In genomic region chr3:55621958-55622357, GRCm38 (mm10) we compare ENCODE assay signal across 7 mouse cellular contexts.
DNase-seq lines count a peak whose midpoint lies in the region; ATAC-seq and TF ChIP-seq lines count a peak whose summit lies in the region.
"Not testable (repeated sequence)": the region's sequence is repeated elsewhere in the genome, so short reads cannot be mapped to it uniquely, and the experiment has no call there.

No protein-coding gene starts in this region.

- WGBS in cerebellum, adult 2 months, result 90% methylated on average over 3 of the region's 3 CpGs
- 90% methylated on average over 3 of the region's 3 CpGs for WGBS in heart, postnatal 0 days
- WGBS in kidney, adult 2 months, result 89% methylated on average over 3 of the region's 3 CpGs
- 89% methylated on average over 3 of the region's 3 CpGs for whole genome bisulfite sequencing in liver, adult 2 months
- whole genome bisulfite sequencing in lung, postnatal 0 days, result over 99% methylated on average over 3 of the region's 3 CpGs

- TF ChIP-seq CTCF in cerebellum, adult 2 months (IDR thresholded peaks at IDR 0.05; ENCODE audit: borderline replicate concordance, insufficient read depth, low read depth, low read length), result peak; percentile 30; the same call in 1 of the 2 replicates
- TF ChIP-seq CTCF in heart, postnatal 0 days (IDR thresholded peaks at IDR 0.05; ENCODE audit: low read depth), result peak; percentile 36
- 0 out of 2 replicates have a peak, but pooled peaks have one; percentile 9 for TF ChIP-seq CTCF in kidney, adult 2 months (conservative IDR thresholded peaks at IDR 0.05; ENCODE audit: insufficient read depth, insufficient read length, low read depth, low read length)
- TF ChIP-seq CTCF in liver, adult 2 months (IDR thresholded peaks at IDR 0.05; ENCODE audit: low read depth, low read length), result peak; percentile 27; the same call in 1 of the 2 replicates
- peak; percentile 51 for TF ChIP-seq CTCF in lung, postnatal 0 days (IDR thresholded peaks at IDR 0.05)

- TF ChIP-seq POLR2A in cerebellum, adult 2 months (IDR thresholded peaks at IDR 0.05; ENCODE audit: borderline replicate concordance, insufficient read depth, low read length); kidney, adult 2 months (IDR thresholded peaks at IDR 0.05; ENCODE audit: low read depth, low read length); liver, adult 2 months (IDR thresholded peaks at IDR 0.05; ENCODE audit: extremely low read depth, insufficient read depth, low read length): not testable (repeated sequence)

- not testable (repeated sequence) for H3K79me2 ChIP-seq in liver, adult 2 months (ENCODE audit: control insufficient read depth, insufficient read depth, low read length)

- H3K36me3 ChIP-seq in heart, postnatal 0 days (replicated peaks; ENCODE audit: control insufficient read depth, insufficient read depth, low read length); kidney, adult 2 months (ENCODE audit: control insufficient read depth, insufficient read depth, low read length); liver, adult 2 months (ENCODE audit: control insufficient read depth, insufficient read depth, low read length); lung, postnatal 0 days (ENCODE audit: insufficient read depth, low read length): not testable (repeated sequence)

- TF ChIP-seq EP300 in heart, postnatal 0 days (IDR thresholded peaks at IDR 0.05; ENCODE audit: low read depth); lung, postnatal 0 days (IDR thresholded peaks at IDR 0.05): not testable (repeated sequence)

- H3K27ac ChIP-seq in cerebellum, adult 2 months (ENCODE audit: insufficient read depth, low read length); heart, postnatal 0 days (ENCODE audit: low read depth); kidney, adult 2 months (ENCODE audit: insufficient read depth, low read depth, low read length); liver, adult 2 months (replicated peaks; ENCODE audit: insufficient read depth, low read depth, low read length); lung, postnatal 0 days (ENCODE audit: low read length): not testable (repeated sequence)

- not testable (repeated sequence) for H3K27me3 ChIP-seq in cerebellum, adult 2 months (ENCODE audit: control insufficient read depth, insufficient read depth, low read length); heart, postnatal 0 days (ENCODE audit: control insufficient read depth, insufficient read depth, low read length); kidney, adult 2 months (replicated peaks; ENCODE audit: control insufficient read depth, insufficient read depth, low read length); liver, adult 2 months (ENCODE audit: control insufficient read depth, insufficient read depth, low read length); lung, postnatal 0 days (replicated peaks; ENCODE audit: insufficient read depth, low read length)

- not testable (repeated sequence) for H3K4me1 ChIP-seq in cerebellum, adult 2 months (ENCODE audit: control insufficient read depth, insufficient read depth, low read length); heart, postnatal 0 days (ENCODE audit: control insufficient read depth, insufficient read depth); kidney, adult 2 months (ENCODE audit: control insufficient read depth, insufficient read depth, low read length); liver, adult 2 months (ENCODE audit: control insufficient read depth, insufficient read depth, low read length); lung, postnatal 0 days (ENCODE audit: insufficient read depth, low read depth, low read length)

- H3K9me3 ChIP-seq in heart, postnatal 0 days (replicated peaks; ENCODE audit: control insufficient read depth, low read length); lung, postnatal 0 days (ENCODE audit: low read length): not testable (repeated sequence)

- not testable (repeated sequence) for H3K4me3 ChIP-seq in cerebellum, adult 2 months (replicated peaks; ENCODE audit: insufficient read depth, low read depth, low read length); heart, postnatal 0 days (ENCODE audit: low read depth, low read length); kidney, adult 2 months (ENCODE audit: insufficient read depth, low read depth, low read length); liver, adult 2 months (ENCODE audit: insufficient read depth, low read depth, low read length); lung, postnatal 0 days (ENCODE audit: low read depth, low read length)

- not testable (repeated sequence) for H3K4me2 ChIP-seq in heart, postnatal 0 days (ENCODE audit: low read depth, low read length); lung, postnatal 0 days (replicated peaks; ENCODE audit: low read depth, low read length)

- H3K9ac ChIP-seq in heart, postnatal 0 days (replicated peaks; ENCODE audit: low read depth, low read length); liver, adult 2 months (ENCODE audit: low read depth, low read length); lung, postnatal 0 days (replicated peaks; ENCODE audit: low read depth): not testable (repeated sequence)

- ATAC-seq in heart, postnatal 0 days (ENCODE audit: insufficient read depth, low read depth); lung, postnatal 0 days: not testable (repeated sequence)

- peak; percentile 6 for DNase-seq in ES-CJ7 (ENCODE audit: low read depth, low spot score)
- not testable (repeated sequence) for DNase-seq in cerebellum, adult 2 months; heart, postnatal 0 days (ENCODE audit: low spot score); kidney, adult 2 months; liver, adult 2 months (ENCODE audit: extremely low read depth, low read depth, low spot score); lung, postnatal 0 days (ENCODE audit: low spot score)
- peak; percentile 29 for DNase-seq in thymus, postnatal 4 days
